Mouse (Mus musculus) small intestine, adult 2 months (tissue): ENCODE measurements around the gene Myo18a. TPM values are rescaled to one million over a fixed set of nuclear protein-coding genes. Genes with fewer than 3 reads are reported as not detected.

Experiments
- H3K27ac ChIP-seq: fragments of 200-500 bp; 2 replicates; pipeline ENCODE4 v1.5.1; 2012; ENCODE audit warnings: low read depth, low read length, control low read depth, inconsistent platforms; ENCODE audit not compliant: insufficient read depth
- H3K27me3 ChIP-seq: fragments of 200-500 bp; 2 replicates; pipeline ENCODE4 v1.6.1; 2012; ENCODE audit warnings: mild to moderate bottlenecking, moderate library complexity, low read length, inconsistent platforms; ENCODE audit not compliant: control insufficient read depth, insufficient read depth
- H3K36me3 ChIP-seq: fragments of 200-500 bp; 2 replicates; pipeline ENCODE4 v1.6.1; 2012; ENCODE audit warnings: mild to moderate bottlenecking, low read length, control low read depth, inconsistent platforms; ENCODE audit not compliant: control insufficient read depth, insufficient read depth
- H3K4me1 ChIP-seq: fragments of 200-500 bp; 2 replicates; pipeline ENCODE4 v1.6.1; 2012; ENCODE audit warnings: low read length, inconsistent platforms, mixed read lengths; ENCODE audit not compliant: control insufficient read depth, insufficient read depth, insufficient read length
- H3K4me3 ChIP-seq: fragments of 200-500 bp; 2 replicates; pipeline ENCODE4 v1.5.1; 2012; ENCODE audit warnings: low read depth, mild to moderate bottlenecking, control low read depth, inconsistent platforms, low read length, moderate library complexity
- CTCF ChIP-seq: fragments of 200-500 bp; IDR thresholded peaks from 2 replicates; pipeline ENCODE4 v1.5.1; 2012; ENCODE audit warnings: low read depth, mild to moderate bottlenecking, control low read depth, inconsistent platforms, low read length, moderate library complexity, mixed read lengths; ENCODE audit not compliant: insufficient replicate concordance, insufficient read length; ENCODE audit errors: extremely low read depth
- POLR2A ChIP-seq: fragments of 200-500 bp; IDR thresholded peaks from 2 replicates; pipeline ENCODE4 v1.6.1; 2012; ENCODE audit warnings: low read depth, mild to moderate bottlenecking, control low read depth, inconsistent platforms, low read length, moderate library complexity
- WGBS: fragments of 180-500 bp; shearing (Covaris S2); methylation state at CpG from one replicate; pipeline ENCODE4 v1.1.7; 2018; 5-methylcytosine and 5-hydroxymethylcytosine counted together
- polyA plus RNA-seq: library from polyadenylated mRNA; depleted of rRNA; stranded (reverse); fragments of >200 nt; gene quantifications from 2 replicates; pipeline ENCODE4 v1.2.3, GENCODE M21; 2012

The Myo18a gene
- polyA plus RNA-seq, 1 experiment, result 149 TPM

GRCm38 (mm10) chr11:77871436-77871835, 108.4 kb downstream of the Myo18a start:
- H3K4me3 ChIP-seq, result no peak overlapping the region
- H3K27me3 ChIP-seq, result no peaks in the 10 kb centered on the region
- H3K27ac ChIP-seq, result no peak overlapping the region
- TF ChIP-seq CTCF (no peak), POLR2A (no peak)
- no peaks in the 10 kb centered on the region for H3K4me1 ChIP-seq
- WGBS, result 63% methylated on average over 4 of the region's 4 CpGs
- peaks cover 2% of the 10 kb centered on the region for H3K36me3 ChIP-seq

DNA sequence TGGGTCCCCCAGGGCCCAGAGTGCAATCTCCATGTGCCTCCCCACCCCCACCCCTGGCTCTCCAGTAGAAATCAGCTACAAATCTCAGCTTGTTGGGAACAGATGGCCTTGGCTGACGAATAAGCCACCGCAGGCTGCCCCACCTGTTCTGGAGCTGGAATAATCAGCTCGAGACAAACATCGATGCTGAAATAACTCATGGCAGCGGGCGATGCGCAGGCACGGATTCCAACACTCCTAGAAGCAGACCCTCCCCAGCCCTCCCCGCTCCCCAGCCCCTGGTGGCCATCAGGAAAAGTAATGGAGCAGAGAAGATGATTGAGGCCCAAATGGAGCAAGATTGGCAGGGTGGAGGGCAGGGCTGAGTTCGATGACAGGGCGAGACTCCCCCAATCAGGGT, 109.2 kb downstream of the Myo18a start:
- Histone ChIP-seq H3K36me3 (no peaks in the 10 kb centered on the region), H3K27ac (no peak overlapping the region), H3K4me3 (no peak overlapping the region), H3K27me3 (no peaks in the 10 kb centered on the region), H3K4me1 (no peaks in the 10 kb centered on the region)
- WGBS, result 12% methylated on average over 11 of the region's 11 CpGs
- TF ChIP-seq CTCF (no peak; the same call in 1 of the 2 replicates), POLR2A (no peak)

DNA sequence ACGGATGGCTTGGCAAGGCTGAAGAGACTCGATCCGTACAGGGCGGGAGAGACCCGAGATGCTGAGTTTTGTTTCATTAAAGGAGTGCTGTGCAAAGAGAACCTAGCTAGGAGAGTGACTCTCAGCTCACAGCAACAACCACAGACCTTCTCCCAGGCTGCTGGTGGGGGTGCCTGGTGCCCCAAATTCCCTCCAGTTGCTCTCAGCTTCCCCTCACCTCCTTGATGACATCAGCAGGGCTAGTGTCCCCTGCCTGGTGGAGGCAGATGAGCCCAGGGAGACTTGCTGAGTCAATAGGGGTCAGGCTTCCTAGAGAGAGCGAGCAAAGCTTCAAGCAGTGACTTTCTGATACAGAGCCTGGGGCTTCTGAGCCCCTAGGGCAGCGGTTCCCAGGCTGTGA, 109.6 kb downstream of the Myo18a start:
- WGBS, result 26% methylated on average over 7 of the region's 7 CpGs
- no peak for TF ChIP-seq CTCF
- no peak for TF ChIP-seq POLR2A

GRCm38 (mm10) chr11:77873116-77873515, 110.1 kb downstream of the Myo18a start:
- H3K27me3 ChIP-seq, result no peaks in the 10 kb centered on the region
- no peaks in the 10 kb centered on the region for H3K36me3 ChIP-seq
- WGBS, result 51% methylated on average over 3 of the region's 3 CpGs
- H3K4me3 ChIP-seq, result no peak overlapping the region
- no peak overlapping the region for H3K27ac ChIP-seq
- no peak for TF ChIP-seq CTCF
- TF ChIP-seq POLR2A, result no peak
- H3K4me1 ChIP-seq, result no peaks in the 10 kb centered on the region

More for the DNA sequence above, 109.6 kb downstream of the Myo18a start:
- Histone ChIP-seq H3K4me3 (no peak overlapping the region), H3K27ac (no peak overlapping the region), H3K4me1 (no peaks in the 10 kb centered on the region), H3K36me3 (no peaks in the 10 kb centered on the region), H3K27me3 (no peaks in the 10 kb centered on the region)

DNA sequence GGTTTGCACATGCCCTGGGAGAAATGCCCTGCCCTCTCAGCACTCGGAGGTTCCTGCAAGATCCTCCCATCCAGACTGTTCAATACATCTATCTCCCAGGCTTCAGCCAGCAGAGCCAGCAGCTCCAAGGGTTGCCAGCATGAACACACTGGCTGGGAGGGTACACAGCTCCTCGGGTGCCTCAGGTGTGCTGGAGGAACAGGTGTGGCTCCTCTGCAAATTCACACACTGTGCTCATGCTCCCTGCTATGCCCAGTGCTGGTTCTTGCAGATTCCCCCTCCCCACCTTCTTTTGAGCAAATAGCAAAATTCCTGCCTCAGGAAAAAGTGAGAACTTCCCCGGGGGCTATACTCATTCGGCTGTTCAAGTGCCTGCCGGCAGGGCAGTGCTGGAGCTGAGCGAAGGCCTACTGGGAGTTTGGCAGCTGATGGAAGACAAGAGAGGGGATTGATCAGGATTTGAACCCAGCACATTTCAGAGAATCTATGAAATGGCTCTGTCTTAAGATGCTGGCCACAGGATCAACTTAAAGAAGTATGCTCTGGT, 111.7 kb downstream of the Myo18a start:
- Histone ChIP-seq H3K36me3 (no peaks in the 10 kb centered on the region), H3K27me3 (no peaks in the 10 kb centered on the region), H3K4me1 (no peaks in the 10 kb centered on the region), H3K4me3 (no peak overlapping the region), H3K27ac (no peak overlapping the region)
- 64% methylated on average over 6 of the region's 6 CpGs for WGBS
- no peak for TF ChIP-seq POLR2A
- no peak for TF ChIP-seq CTCF

GRCm38 (mm10) chr11:77875269-77875668, 112.2 kb downstream of the Myo18a start:
- TF ChIP-seq POLR2A (no peak), CTCF (no peak)
- WGBS, result 69% methylated on average over 5 of the region's 5 CpGs
- no peaks in the 10 kb centered on the region for H3K27me3 ChIP-seq
- H3K4me1 ChIP-seq, result no peaks in the 10 kb centered on the region
- H3K36me3 ChIP-seq, result no peaks in the 10 kb centered on the region
- no peak overlapping the region for H3K27ac ChIP-seq
- no peak overlapping the region for H3K4me3 ChIP-seq

DNA sequence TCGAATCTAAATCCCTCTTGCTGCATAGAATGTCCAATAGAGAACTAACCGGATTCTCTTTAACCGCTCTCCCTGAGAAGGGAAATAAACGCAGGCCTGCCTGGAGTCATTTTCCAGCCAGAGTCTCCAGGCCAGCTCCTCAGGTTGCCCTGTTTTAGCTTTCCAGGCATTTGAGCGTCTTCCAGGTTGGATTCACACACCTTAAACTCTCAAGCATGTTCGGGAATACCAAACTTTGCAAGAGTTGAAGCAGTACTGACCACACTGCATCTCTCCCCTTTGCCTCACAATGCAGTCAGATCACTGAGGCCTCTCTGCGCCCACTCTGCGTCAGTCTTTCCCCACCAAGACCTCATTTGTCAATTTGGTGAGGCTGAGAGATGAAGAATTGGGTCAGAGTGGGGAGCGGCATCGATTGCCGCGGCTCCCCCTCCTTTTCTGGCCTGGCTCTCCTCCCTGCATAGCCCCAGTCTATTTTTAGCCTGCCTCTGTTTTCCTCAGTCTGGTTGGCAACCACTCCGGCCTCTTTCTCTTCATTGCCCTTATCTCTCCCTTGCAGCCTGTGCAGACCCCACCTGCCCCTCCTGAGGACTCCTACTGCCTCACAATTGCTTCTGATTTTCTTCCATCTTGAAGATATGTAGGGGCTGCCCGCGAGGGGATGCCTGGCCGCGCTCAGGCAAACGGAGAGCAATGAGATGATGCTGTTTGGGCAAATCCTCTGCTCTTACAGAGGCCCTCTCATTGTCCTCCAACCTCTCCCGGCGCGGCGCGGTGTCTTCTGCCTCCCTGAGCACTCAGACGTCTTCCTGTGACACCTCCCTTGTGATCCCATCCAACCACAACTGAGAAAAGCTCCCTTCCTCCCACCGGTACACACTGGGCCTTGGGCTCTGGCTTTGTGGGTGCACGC, 113.1 kb downstream of the Myo18a start:
- no peaks in the 10 kb centered on the region for H3K36me3 ChIP-seq
- WGBS, result 61% methylated on average over 26 of the region's 26 CpGs
- no peaks in the 10 kb centered on the region for H3K4me1 ChIP-seq
- no peaks in the 10 kb centered on the region for H3K27me3 ChIP-seq
- no peak overlapping the region for H3K27ac ChIP-seq
- H3K4me3 ChIP-seq, result no peak overlapping the region
- TF ChIP-seq CTCF (no peak), POLR2A (no peak)

- TF ChIP-seq POLR2A, result no peak
- TF ChIP-seq CTCF, result no peak
- no peak overlapping the region for H3K27ac ChIP-seq
- H3K36me3 ChIP-seq, result no peaks in the 10 kb centered on the region
- no peak overlapping the region for H3K4me3 ChIP-seq
- no peaks in the 10 kb centered on the region for H3K4me1 ChIP-seq
- H3K27me3 ChIP-seq, result no peaks in the 10 kb centered on the region
- WGBS, result 74% methylated on average over 11 of the region's 11 CpGs
Observed at GRCm38 (mm10) chr11:77876760-77877148, 113.7 kb downstream of the Myo18a start.
